Mouse (Mus musculus) lung, postnatal 0 days (tissue): ENCODE measurements at regions not wholly inside any gene's neighbourhood (a gene's known extent, or its start where the extent isn't known, plus 50 kb on each side); places are given as distances from the start of the nearest gene placed in this dataset.

Source experiments
- CTCF ChIP-seq: IDR thresholded peaks from 2 replicates; pipeline ENCODE4 v1.5.1; 2016; ENCODE audit warnings: antibody characterized with exemption, mild to moderate bottlenecking
- EP300 ChIP-seq: IDR thresholded peaks from 2 replicates; pipeline ENCODE4 v1.6.1; 2016; ENCODE audit warnings: antibody characterized with exemption, mild to moderate bottlenecking, control low read depth

- no peak for TF ChIP-seq EP300
- no peak for TF ChIP-seq CTCF
Observed at GRCm38 (mm10) chr11:112590214-112590613, 191.8 kb upstream of the Sox9 start.
